Mouse (Mus musculus): ENCODE results near the gene Myh13. TPM values are rescaled to one million over a fixed set of nuclear protein-coding genes. Genes with fewer than 3 reads are reported as not detected.

Myh13 gene
- polyA plus RNA-seq, 1 experiment = not detected

DNA sequence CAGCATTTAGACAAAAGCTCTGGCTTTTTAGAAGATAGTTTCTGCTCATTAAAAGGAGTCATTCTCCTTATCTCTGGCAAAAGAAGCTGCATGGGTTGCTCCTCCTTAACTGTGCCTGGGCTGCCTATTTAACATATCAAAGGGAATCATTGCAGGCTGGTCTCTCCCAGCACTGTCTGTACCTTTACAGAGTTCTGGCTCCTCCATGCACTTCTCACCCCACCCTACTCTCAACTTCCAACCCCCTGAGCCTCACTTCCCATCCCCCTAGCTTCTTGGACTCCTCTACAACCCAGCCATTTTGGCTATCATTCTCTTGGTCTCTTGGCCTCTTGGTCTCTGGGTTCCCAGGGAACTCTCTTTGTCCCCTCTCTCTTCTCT, 24.4 kb downstream of the Myh13 start:
- TF ChIP-seq CTCF (conservative IDR thresholded peaks at IDR 0.05; ENCODE audit: insufficient read depth, insufficient read length, low read depth, low read length) = no peak
- no peak for TF ChIP-seq POLR2A (IDR thresholded peaks at IDR 0.05; ENCODE audit: low read depth, low read length)
- Histone ChIP-seq H3K4me1 (ENCODE audit: control insufficient read depth, insufficient read depth, low read length) (no peaks in the 10 kb centered on the region), H3K27ac (ENCODE audit: insufficient read depth, low read depth, low read length) (no peak overlapping the region)

DNA sequence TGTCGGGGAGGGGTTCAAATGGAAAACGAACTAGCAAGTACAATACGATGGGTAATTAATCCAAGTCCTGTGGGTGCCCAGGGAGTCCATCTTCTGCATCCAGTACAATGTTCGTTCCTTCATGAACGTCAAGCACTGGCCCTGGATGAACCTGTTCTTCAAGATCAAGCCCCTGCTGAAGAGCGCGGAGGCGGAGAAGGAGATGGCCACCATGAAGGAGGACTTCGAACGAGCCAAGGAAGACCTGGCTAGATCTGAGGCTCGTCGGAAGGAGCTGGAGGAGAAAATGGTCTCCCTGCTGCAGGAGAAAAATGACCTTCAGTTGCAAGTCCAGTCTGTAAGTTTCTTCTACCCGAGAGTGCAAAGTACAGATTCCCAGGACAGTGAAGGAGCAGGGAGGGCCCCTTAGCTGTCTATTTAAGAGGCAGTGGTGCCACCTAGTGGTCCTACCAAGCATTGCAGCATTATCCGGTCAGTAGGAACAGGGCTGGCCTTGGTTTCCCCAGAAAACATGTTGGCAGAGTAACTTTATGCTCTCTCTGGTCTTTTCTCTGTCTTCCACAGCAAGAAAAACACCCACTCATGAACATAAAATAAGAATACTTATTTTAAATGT, 28.8 kb downstream of the Myh13 start:
- Histone ChIP-seq H3K27ac (ENCODE audit: insufficient read depth, low read depth, low read length) (no peak overlapping the region), H3K36me3 (ENCODE audit: control insufficient read depth, insufficient read depth, low read length) (no peaks in the 10 kb centered on the region), H3K4me1 (ENCODE audit: control insufficient read depth, insufficient read depth, low read length) (no peaks in the 10 kb centered on the region), H3K4me3 (ENCODE audit: insufficient read depth, low read depth, low read length) (no peak overlapping the region), H3K27me3 (replicated peaks; ENCODE audit: control insufficient read depth, insufficient read depth, low read length) (no peaks in the 10 kb centered on the region)
- WGBS = 51% methylated on average over 14 of the region's 14 CpGs
- TF ChIP-seq POLR2A (IDR thresholded peaks at IDR 0.05; ENCODE audit: low read depth, low read length) (no peak), CTCF (conservative IDR thresholded peaks at IDR 0.05; ENCODE audit: insufficient read depth, insufficient read length, low read depth, low read length) (peak; percentile 90)
- peak; percentile 76 for DNase-seq

More for the DNA sequence above, 24.4 kb downstream of the Myh13 start:
- no peaks in the 10 kb centered on the region for H3K27me3 ChIP-seq (replicated peaks; ENCODE audit: control insufficient read depth, insufficient read depth, low read length)
- DNase-seq = no peak
- H3K36me3 ChIP-seq (ENCODE audit: control insufficient read depth, insufficient read depth, low read length) = no peaks in the 10 kb centered on the region
- no peak overlapping the region for H3K4me3 ChIP-seq (ENCODE audit: insufficient read depth, low read depth, low read length)

DNA sequence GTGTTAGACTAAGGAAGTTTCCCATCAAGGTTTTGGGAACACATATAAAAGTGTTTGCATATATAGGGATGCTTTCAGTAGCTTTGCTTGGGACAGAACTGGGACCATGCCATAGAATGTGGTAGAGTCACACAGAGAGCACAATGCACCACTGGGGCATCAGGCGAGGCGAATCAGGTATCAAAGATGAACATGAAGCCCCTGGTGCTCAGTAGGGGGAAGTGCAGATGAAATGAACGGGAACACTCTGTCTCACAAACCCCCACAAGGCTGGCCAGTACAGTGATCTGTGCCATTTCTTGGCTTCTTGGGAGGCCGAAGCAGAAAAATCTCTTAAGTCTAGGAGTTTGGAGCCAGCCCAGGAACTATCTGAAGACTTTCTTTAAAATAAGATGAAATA, 31.6 kb downstream of the Myh13 start:
- TF ChIP-seq POLR2A (IDR thresholded peaks at IDR 0.05; ENCODE audit: low read depth, low read length) = no peak
- no peak for TF ChIP-seq CTCF (conservative IDR thresholded peaks at IDR 0.05; ENCODE audit: insufficient read depth, insufficient read length, low read depth, low read length)
- no peaks in the 10 kb centered on the region for H3K27me3 ChIP-seq (replicated peaks; ENCODE audit: control insufficient read depth, insufficient read depth, low read length)
- H3K27ac ChIP-seq (ENCODE audit: insufficient read depth, low read depth, low read length) = no peak overlapping the region
- no peak overlapping the region for H3K4me3 ChIP-seq (ENCODE audit: insufficient read depth, low read depth, low read length)
- DNase-seq = no peak
- no peaks in the 10 kb centered on the region for H3K36me3 ChIP-seq (ENCODE audit: control insufficient read depth, insufficient read depth, low read length)
- H3K4me1 ChIP-seq (ENCODE audit: control insufficient read depth, insufficient read depth, low read length) = no peaks in the 10 kb centered on the region
- WGBS = 49% methylated on average over 4 of the region's 4 CpGs

DNA sequence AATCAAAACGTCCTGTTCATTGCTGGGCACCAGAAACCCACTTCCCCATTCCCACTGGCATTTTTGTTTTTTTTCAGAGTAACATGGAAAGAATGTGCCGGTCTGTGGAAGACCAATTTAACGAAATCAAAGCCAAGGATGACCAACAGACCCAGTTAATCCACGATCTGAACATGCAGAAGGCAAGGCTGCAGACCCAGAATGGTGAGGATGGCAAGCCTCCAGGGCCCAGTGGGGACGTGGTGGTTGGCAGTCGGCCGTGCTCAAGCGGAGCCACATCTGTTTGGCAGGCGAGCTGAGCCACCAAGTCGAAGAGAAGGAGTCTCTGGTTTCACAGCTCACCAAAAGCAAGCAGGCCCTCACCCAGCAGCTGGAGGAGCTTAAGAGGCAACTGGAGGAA, 36.6 kb downstream of the Myh13 start:
- H3K27ac ChIP-seq (ENCODE audit: insufficient read depth, low read depth, low read length) = no peak overlapping the region
- DNase-seq = no peak
- TF ChIP-seq CTCF (conservative IDR thresholded peaks at IDR 0.05; ENCODE audit: insufficient read depth, insufficient read length, low read depth, low read length) (no peak), POLR2A (IDR thresholded peaks at IDR 0.05; ENCODE audit: low read depth, low read length) (no peak)
- WGBS = 66% methylated on average over 10 of the region's 10 CpGs
- H3K4me3 ChIP-seq (ENCODE audit: insufficient read depth, low read depth, low read length) = no peak overlapping the region
- H3K4me1 ChIP-seq (ENCODE audit: control insufficient read depth, insufficient read depth, low read length) = no peaks in the 10 kb centered on the region
- H3K36me3 ChIP-seq (ENCODE audit: control insufficient read depth, insufficient read depth, low read length) = no peaks in the 10 kb centered on the region
- no peaks in the 10 kb centered on the region for H3K27me3 ChIP-seq (replicated peaks; ENCODE audit: control insufficient read depth, insufficient read depth, low read length)

DNA sequence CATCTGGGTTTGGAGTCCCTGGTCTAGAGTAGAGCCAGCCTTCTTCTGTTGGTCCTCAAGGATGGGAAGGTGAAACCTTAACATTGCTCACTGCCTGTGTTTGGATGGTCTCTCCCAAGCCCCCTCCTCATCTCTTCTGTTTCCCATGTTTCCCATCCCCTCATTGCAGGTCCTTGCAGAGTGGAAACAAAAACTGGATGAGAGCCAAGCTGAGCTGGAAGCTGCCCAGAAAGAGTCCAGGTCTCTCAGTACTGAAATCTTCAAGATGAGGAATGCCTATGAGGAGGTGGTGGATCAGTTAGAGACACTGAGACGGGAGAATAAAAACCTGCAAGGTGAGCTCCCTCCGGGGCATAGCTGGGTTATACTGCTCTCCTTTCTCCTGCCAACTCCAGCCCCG, 40.8 kb downstream of the Myh13 start:
- no peaks in the 10 kb centered on the region for H3K4me1 ChIP-seq (ENCODE audit: control insufficient read depth, insufficient read depth, low read length)
- DNase-seq = no peak
- no peaks in the 10 kb centered on the region for H3K36me3 ChIP-seq (ENCODE audit: control insufficient read depth, insufficient read depth, low read length)
- H3K27me3 ChIP-seq (replicated peaks; ENCODE audit: control insufficient read depth, insufficient read depth, low read length) = no peaks in the 10 kb centered on the region
- H3K27ac ChIP-seq (ENCODE audit: insufficient read depth, low read depth, low read length) = no peak overlapping the region
- TF ChIP-seq CTCF (conservative IDR thresholded peaks at IDR 0.05; ENCODE audit: insufficient read depth, insufficient read length, low read depth, low read length) (no peak), POLR2A (IDR thresholded peaks at IDR 0.05; ENCODE audit: low read depth, low read length) (no peak)
- 65% methylated on average over 3 of the region's 3 CpGs for WGBS
- no peak overlapping the region for H3K4me3 ChIP-seq (ENCODE audit: insufficient read depth, low read depth, low read length)

DNA sequence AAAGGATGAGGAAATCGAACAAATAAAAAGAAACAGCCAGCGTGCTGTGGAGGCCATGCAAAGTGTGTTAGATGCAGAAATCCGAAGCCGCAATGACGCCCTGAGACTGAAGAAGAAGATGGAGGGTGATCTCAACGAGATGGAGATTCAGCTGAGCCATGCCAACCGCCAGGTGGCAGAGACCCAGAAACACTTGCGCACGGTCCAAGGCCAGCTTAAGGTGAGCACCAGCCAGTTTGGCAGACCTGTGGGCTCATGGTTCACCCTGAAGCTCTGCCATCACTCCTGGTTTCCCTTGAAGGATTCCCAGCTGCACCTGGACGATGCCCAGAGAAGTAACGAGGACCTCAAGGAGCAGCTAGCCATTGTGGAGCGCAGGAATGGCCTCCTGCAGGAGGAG, 43.1 kb downstream of the Myh13 start:
- H3K4me1 ChIP-seq (ENCODE audit: control insufficient read depth, insufficient read depth, low read length) = no peaks in the 10 kb centered on the region
- no peaks in the 10 kb centered on the region for H3K27me3 ChIP-seq (replicated peaks; ENCODE audit: control insufficient read depth, insufficient read depth, low read length)
- TF ChIP-seq CTCF (conservative IDR thresholded peaks at IDR 0.05; ENCODE audit: insufficient read depth, insufficient read length, low read depth, low read length) (no peak), POLR2A (IDR thresholded peaks at IDR 0.05; ENCODE audit: low read depth, low read length) (no peak)
- H3K36me3 ChIP-seq (ENCODE audit: control insufficient read depth, insufficient read depth, low read length) = no peaks in the 10 kb centered on the region
- DNase-seq = no peak
- no peak overlapping the region for H3K27ac ChIP-seq (ENCODE audit: insufficient read depth, low read depth, low read length)
- H3K4me3 ChIP-seq (ENCODE audit: insufficient read depth, low read depth, low read length) = no peak overlapping the region
- 83% methylated on average over 12 of the region's 12 CpGs for WGBS

DNA sequence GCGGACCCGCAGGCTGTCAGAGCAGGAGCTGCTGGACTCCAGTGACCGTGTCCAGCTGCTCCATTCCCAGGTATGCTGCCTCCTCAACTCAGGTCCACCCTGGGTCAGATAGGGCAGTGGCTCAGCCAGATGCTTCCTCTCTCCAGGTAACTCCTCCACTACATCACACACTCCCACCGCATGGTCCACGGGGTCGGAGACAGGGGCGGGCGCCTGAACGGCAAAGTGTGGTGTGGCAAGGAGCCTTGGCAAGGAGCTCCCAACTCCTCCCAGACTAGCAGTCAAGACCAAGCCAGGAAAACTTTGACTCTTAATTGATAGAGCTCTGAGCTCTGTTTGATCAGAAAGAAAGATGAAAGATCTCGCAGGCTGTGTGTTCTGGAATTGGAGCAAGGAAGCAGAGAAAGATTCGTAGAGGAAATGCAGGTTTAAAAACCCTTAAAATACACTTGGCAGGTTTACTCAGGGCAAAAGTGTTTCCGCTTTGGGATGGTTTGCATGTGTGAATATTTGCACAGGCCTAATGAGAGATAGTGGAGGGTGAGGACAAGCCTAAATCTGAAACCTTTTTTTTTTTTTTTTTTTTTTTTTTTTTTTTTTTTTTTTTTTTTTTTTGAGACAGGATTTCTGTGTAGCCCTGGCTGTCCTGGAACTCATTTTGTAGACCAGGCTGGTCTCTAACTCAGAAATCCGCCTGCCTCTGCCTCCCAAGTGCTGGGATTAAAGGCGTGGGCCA, 43.7 kb downstream of the Myh13 start:
- Histone ChIP-seq H3K4me3 (ENCODE audit: insufficient read depth, low read depth, low read length) (no peak overlapping the region), H3K27me3 (replicated peaks; ENCODE audit: control insufficient read depth, insufficient read depth, low read length) (no peaks in the 10 kb centered on the region), H3K36me3 (ENCODE audit: control insufficient read depth, insufficient read depth, low read length) (no peaks in the 10 kb centered on the region), H3K27ac (ENCODE audit: insufficient read depth, low read depth, low read length) (no peak overlapping the region), H3K4me1 (ENCODE audit: control insufficient read depth, insufficient read depth, low read length) (no peaks in the 10 kb centered on the region)
- no peak for TF ChIP-seq CTCF (conservative IDR thresholded peaks at IDR 0.05; ENCODE audit: insufficient read depth, insufficient read length, low read depth, low read length)
- no peak for TF ChIP-seq POLR2A (IDR thresholded peaks at IDR 0.05; ENCODE audit: low read depth, low read length)
- 54% methylated on average over 14 of the region's 14 CpGs for WGBS
- DNase-seq = no peak

Data from kidney, adult 2 months (tissue).